Mouse (Mus musculus): ENCODE data around the gene Dhdh.

Dhdh gene

DNA sequence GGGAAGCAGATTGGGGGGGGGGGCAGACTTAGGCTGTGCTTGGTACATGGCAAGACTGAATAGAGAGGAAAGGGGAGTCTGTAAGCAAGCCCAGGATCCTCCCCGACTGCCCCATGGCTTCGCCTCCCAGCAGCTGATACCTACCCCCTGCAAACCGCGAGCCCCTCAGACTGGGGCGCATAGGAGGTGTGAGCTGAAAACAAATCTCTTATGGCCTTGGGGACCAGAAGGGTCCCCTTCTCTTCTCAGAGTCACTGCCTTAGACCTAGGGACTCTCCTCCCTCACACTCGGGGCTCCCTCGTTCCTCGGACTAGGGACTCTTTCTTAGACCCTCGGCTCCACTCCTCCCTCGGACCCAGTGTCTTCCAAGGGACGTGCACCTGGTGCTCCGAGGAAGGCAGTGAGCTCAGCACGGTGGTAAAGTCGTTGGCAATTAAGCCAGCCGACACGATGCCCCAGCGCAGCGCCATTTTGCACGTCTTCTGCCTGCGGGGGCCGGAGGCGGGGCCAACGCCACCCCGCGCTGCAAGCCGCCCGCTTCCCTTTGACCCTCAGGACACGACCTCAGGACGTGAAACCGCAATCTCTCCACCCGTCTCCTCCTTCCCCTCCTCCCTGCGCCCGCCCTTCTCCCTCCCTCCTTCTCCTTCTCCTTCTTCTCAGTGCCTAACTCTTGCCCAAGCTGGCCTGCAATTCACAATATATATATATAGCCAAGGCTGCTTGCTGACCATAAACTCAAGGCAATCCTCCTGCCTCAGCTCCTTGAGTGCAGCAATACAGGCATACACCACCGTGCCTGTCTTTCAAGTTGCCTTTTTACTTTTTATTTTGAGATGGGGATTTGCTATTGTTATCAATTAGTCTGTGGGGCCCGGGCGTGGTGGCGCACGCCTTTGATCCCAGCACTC lies at the start of gene Dhdh:
Gene Dhdh, minus strand, starts transcription at position 513 of the 912 bp plus-strand sequence.
- in situ Hi-C loops (cut with MboI, MseI), result no loop called here

- in situ Hi-C loops (cut with MboI, MseI), result no loop called here
Observed at GRCm38 (mm10) chr7:45537602-45538001, 49.0 kb upstream of the Dhdh start.

- in situ Hi-C loops (cut with MboI, MseI), result no loop called here
Observed at GRCm38 (mm10) chr7:45535676-45536075, 47.1 kb upstream of the Dhdh start.

GRCm38 (mm10) chr7:45530643-45531042 lies 42.0 kb upstream of the Dhdh start:
- in situ Hi-C loops (cut with MboI, MseI), result no loop called here

GRCm38 (mm10) chr7:45529461-45529860 lies 40.9 kb upstream of the Dhdh start:
- in situ Hi-C loops (cut with MboI, MseI), result loop anchor here in 1 of 2 experiments (10.0 kb wide), 1 partner anchor 675 kb away; the partner anchor contains the start of gene Pnkp

GRCm38 (mm10) chr7:45527169-45527568 lies 38.6 kb upstream of the Dhdh start:
- in situ Hi-C loops (cut with MboI, MseI), result loop anchor here in 1 of 2 experiments (10.0 kb wide), 1 partner anchor 672 kb away; the partner anchor contains the start of gene Pnkp

- in situ Hi-C loops (cut with MboI, MseI), result loop anchor here in 1 of 2 experiments (10.0 kb wide), 1 partner anchor 672 kb away; the partner anchor contains the start of gene Pnkp
Observed at GRCm38 (mm10) chr7:45526474-45527120, 38.0 kb upstream of the Dhdh start.

- in situ Hi-C loops (cut with MboI, MseI), result loop anchor here in 1 of 2 experiments (10.0 kb wide), 1 partner anchor 671 kb away; the partner anchor contains the start of gene Pnkp
Observed at GRCm38 (mm10) chr7:45525809-45526473, 37.3 kb upstream of the Dhdh start, which contains the start of the genes Ppp1r15a and Plekha4. Ppp1r15a (minus strand) TSS chr7:45526268. Plekha4 (plus strand) TSS chr7:45526330.

DNA sequence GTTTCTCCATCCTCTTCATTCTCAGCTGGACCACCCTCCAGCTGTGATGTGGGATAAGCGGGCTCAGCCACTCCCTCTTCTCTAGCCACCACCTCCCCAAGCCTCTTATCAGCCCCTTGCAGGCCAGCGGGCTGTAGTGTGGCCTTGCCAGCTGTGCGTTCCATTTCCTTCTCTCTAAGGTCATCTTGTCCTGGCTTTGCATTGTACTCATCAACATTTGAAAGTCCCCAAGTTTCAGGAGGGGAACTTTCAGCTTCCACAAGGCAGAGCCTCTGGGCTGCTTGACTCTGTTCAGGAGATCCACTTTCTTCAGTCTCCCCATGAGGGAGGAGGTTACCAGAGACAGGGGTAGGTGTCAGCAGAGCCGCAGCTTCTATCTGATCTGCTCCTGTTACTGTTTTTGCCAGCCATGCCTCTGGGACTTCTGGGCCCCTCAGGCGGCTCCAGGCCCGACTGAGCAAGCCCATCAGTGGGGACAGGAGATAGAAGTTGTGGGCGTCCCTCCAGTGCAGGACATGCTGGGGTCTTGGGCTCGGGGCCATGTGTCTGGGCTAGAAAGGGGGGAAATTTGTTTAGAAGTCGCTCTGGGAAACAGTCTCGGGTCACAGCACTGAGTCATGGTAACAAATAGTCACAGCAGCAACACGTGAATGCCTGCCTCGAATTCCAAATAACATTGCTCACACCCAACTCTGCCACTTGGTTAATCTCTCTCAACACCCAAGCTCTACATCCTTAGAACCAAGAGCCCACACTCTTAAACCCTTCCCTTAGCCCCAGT lies 36.4 kb upstream of the Dhdh start:
- in situ Hi-C loops (cut with MboI, MseI), result loop anchor here in 1 of 2 experiments (10.0 kb wide), 1 partner anchor 670 kb away; the partner anchor contains the start of gene Pnkp

GRCm38 (mm10) chr7:45523678-45524170 lies 35.1 kb upstream of the Dhdh start:
- in situ Hi-C loops (cut with MboI, MseI), result loop anchor here in 1 of 2 experiments (10.0 kb wide), 1 partner anchor 669 kb away; the partner anchor contains the start of gene Pnkp

- in situ Hi-C loops (cut with MboI, MseI), result loop anchor here in 1 of 2 experiments (10.0 kb wide), 1 partner anchor 668 kb away; the partner anchor contains the start of gene Pnkp
Observed at GRCm38 (mm10) chr7:45522957-45523676, 34.5 kb upstream of the Dhdh start.

- in situ Hi-C loops (cut with MboI, MseI), result loop anchor here in 1 of 2 experiments (10.0 kb wide), 1 partner anchor 667 kb away; the partner anchor contains the start of gene Pnkp
Observed at GRCm38 (mm10) chr7:45522194-45522752, 33.7 kb upstream of the Dhdh start.

DNA sequence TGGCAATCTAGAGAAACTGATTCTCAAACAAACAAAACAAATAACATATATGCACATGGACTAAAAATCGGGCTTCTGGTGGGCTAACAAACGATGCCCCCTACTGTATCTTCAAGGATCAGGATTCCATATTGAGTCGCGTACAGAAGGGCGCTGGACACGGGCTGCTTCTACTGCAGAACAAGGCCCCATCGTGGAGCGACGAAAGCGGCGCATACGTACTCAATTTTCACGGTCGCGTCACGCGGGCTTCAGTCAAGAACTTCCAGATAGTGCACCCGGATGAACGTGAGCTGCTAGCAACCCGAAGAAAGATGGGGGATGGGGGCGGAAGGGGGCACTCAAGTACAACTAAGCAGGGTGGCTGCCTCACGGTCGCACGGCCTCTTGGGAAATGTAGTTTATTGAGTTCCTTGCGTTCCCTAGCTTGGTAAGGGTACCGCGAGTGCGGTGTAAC lies 33.2 kb upstream of the Dhdh start:
- in situ Hi-C loops (cut with MboI, MseI), result loop anchor here in 1 of 2 experiments (10.0 kb wide), 1 partner anchor 667 kb away; the partner anchor contains the start of gene Pnkp

DNA sequence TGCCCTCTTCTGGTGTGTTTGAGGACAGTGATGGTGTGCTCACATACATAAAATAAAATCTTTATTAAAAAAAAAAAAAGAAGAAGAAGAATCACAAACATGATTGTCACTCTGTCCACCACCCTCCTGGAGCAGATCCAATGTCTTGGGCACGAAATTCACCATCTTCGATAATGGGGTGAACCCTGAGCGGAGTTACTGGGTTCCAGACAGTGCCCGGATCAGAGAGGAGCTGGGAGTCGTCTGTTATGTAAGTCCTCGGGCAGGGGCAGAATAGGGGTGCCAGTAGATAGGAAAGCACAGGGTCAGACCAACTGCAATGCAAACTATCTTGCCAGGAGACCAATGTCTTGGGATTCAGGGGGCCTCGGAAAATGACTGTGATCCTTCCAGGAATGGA lies 32.0 kb upstream of the Dhdh start:
- in situ Hi-C loops (cut with MboI, MseI), result loop anchor here in 1 of 2 experiments (10.0 kb wide), 1 partner anchor 666 kb away; the partner anchor contains the start of gene Pnkp

- in situ Hi-C loops (cut with MboI, MseI), result loop anchor here (5.0 to 10.0 kb wide), 2 partner anchors 665 to 1328 kb away; partner anchors contain the start of gene Pnkp (in 1 of the 2)
Observed at GRCm38 (mm10) chr7:45519345-45520120, 30.9 kb upstream of the Dhdh start.

- in situ Hi-C loops (cut with MboI, MseI), result loop anchor here in 1 of 2 experiments (5.0 kb wide), 1 partner anchor 1329 kb away; no protein-coding TSS in a partner anchor
Observed at GRCm38 (mm10) chr7:45518618-45519017, 30.0 kb upstream of the Dhdh start.

GRCm38 (mm10) chr7:45516846-45517245 lies 28.2 kb upstream of the Dhdh start:
- in situ Hi-C loops (cut with MboI, MseI), result loop anchor here in 1 of 2 experiments (5.0 kb wide), 1 partner anchor 1330 kb away; no protein-coding TSS in a partner anchor

DNA sequence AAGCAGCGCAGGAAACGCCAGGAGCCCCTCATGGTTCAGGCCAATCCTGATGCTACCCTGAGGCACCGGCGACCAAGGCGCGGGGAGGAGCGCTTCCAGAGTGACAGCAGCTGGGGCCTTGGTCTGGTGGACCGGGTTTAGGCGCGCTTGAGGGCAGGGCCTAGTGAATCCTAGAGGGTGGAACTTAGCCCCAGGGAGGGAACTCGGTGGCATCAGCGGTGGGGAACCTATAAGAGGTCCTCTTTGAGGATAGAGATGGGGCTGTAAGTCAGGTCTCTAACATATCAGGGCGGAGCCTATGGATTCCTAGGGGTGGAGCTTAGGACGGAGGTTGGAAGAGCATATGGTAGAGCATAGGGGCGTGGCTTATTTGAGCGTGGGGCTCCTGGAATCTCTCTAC lies 26.8 kb upstream of the Dhdh start:
- in situ Hi-C loops (cut with MboI, MseI), result loop anchor here in 1 of 2 experiments (5.0 kb wide), 1 partner anchor 1332 kb away; no protein-coding TSS in a partner anchor
